Mouse (Mus musculus) CH12F3 (cell line): ENCODE data around the gene Ankib1.
"Not testable (repeated sequence)": the region's sequence is repeated elsewhere in the genome, so short reads cannot be mapped to it uniquely, and the experiment has no call there.

Source experiments
- in situ Hi-C: fragments of 300-500 bp; cut with MboI; formaldehyde crosslinking; loops from 2 replicates; pipeline ENCODE4 v1.14.3; 2020; ENCODE audit warnings: low sequenced_read_pairs

Ankib1 gene

DNA sequence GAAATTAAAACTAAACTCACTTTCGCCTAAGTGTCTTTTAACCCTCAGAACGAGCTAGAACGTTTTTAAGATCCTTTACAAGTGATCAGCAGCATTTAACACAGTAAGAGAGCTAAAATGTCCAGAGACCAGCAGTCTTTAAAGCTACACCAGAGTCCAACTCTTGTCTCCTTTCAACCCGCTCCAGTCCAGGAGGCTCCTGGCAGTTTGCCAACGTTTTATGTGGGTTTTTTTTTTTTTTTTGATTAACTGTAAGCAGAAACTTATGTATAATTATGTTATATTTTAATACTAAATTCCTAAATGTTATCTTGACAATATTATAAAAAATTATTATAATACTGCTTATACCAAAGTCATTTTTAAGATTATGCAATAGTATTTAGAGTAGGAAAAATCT, 73.9 kb downstream of the Ankib1 start:
- in situ Hi-C loops: no loop called here

DNA sequence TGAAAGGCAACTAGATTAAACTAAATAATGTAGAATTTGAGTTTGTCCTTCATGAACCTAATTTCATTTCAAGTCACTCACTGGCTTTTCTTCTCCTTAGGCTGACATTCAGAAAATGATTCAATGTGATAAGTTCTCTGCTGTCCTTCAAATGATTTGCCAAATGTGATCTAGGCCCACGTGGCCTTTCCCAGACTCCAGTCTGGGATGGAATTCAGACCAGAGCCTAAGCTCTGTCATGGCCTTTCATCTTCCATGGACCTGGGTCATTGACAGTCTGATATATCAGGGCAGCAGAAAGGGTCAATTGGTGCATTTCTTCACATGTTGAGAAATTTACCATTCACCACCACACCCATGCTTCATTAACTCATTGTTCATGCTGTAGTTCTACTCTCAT, 77.2 kb downstream of the Ankib1 start:
- in situ Hi-C loops: no loop called here

GRCm38 (mm10) chr5:3723415-3723814, 79.3 kb downstream of the Ankib1 start:
- in situ Hi-C loops: no loop called here

DNA sequence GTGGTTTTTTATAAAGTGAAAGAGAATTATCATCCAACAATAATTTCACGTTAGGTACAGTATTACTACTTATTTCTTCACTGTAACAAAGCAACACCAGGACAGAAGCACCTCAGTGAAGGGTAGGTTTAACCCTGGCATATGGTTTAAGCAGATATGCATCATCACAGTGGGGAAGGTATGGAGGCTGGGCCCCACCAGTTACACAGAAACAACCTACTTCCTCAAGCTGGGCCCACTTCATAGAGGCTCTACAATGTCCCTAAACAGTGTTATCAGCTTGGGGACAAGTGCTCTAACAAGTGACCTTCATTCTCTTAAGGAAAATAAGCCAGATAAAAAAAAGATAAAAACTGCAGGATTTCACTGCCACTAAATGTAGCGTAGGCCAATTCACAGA, 79.9 kb downstream of the Ankib1 start:
- in situ Hi-C loops: no loop called here

DNA sequence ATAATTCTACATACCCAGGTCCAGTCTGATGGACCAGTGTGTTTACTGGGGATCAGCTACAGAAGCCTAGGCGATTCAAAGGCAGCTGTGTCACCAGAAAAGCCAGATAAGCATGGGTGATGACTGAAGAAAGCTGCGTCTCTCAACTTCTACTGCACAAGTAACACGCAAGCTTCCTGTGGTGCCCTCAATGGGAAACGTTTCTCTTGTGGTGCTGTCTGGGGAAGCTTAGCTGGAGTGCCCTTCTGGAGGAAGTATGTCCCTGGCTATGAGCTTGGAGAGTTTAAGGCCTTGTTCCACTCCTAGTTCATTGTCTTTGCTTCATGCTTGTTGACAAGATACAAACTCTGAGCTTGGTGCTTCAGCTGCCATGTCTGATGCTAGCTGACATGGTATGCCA, 83.4 kb downstream of the Ankib1 start:
- in situ Hi-C loops: no loop called here

- in situ Hi-C loops: no loop called here
These were observed 86.9 kb downstream of the Ankib1 start for GRCm38 (mm10) chr5:3715800-3716199.

DNA sequence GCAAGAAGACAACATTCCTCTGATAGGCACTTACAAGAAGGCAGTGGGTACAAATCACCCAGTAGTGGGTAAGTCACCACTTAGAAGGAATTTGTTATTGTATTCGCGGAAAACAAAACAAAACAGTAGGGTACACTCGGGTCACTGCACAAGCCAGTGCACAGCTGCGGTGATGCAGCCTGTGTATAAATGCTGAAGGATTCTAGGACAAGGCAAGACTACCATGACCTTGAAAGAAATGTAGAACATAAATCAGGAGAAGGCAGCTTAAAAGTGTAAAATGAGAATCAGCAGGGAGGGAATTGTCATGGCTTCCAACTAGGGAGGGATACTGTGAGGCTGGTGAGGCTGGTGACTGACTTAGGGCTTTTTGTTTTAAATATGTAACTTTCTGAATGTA, 100.5 kb downstream of the Ankib1 start:
- in situ Hi-C loops: no loop called here

GRCm38 (mm10) chr5:3700025-3700424, 102.7 kb downstream of the Ankib1 start:
- in situ Hi-C loops: no loop called here

- in situ Hi-C loops: no loop called here
These were observed 106.7 kb downstream of the Ankib1 start for GRCm38 (mm10) chr5:3696031-3696430.

- in situ Hi-C loops: no loop called here
These were observed 107.5 kb downstream of the Ankib1 start for GRCm38 (mm10) chr5:3695191-3695590.

GRCm38 (mm10) chr5:3692956-3693355, 109.8 kb downstream of the Ankib1 start:
- in situ Hi-C loops: no loop called here

- in situ Hi-C loops: no loop called here
These were observed 111.4 kb downstream of the Ankib1 start for GRCm38 (mm10) chr5:3691283-3691682.

DNA sequence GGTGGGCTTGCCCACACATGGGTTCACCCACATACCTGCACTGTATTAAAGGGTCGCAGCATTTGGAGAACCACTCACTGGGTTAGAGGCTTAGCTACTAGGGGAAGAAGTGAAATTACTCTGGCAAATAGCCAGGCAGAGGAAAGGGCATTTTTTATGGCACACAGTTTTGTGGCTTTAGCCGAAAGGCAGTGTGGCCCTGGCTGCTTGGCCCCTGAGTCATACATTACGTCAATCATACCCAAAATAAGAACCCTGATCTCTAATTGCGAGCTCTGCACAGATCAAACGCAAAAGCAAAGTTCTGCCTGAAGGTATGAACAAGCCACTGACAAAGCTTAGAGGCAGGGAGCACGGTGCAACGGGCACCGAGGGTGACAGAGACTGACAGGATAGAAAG, 114.4 kb downstream of the Ankib1 start:
- in situ Hi-C loops: no loop called here

- in situ Hi-C loops: no loop called here
These were observed 132.7 kb downstream of the Ankib1 start for GRCm38 (mm10) chr5:3669938-3670554.

DNA sequence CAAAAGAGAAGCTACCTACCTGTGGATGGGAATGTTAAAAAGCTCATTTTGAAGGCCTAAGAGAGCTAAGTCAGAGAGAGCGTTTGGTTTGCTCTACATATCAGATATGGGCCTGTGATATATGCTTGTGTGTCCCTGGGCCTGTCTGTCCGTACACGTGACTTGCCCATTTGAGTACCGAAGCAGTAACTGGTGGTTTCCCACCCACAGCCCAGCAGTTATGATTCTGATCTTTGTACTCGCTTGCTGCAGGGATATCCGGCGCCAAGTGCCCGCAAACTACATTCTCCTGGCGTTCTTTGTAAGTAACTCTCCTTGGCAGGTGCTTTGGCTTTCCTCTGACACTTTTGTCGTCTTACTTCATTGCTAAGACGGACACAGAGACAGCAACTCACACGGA, 136.1 kb downstream of the Ankib1 start:
- in situ Hi-C loops: no loop called here

- in situ Hi-C loops: no loop called here
These were observed 137.5 kb downstream of the Ankib1 start for GRCm38 (mm10) chr5:3665225-3665624.

DNA sequence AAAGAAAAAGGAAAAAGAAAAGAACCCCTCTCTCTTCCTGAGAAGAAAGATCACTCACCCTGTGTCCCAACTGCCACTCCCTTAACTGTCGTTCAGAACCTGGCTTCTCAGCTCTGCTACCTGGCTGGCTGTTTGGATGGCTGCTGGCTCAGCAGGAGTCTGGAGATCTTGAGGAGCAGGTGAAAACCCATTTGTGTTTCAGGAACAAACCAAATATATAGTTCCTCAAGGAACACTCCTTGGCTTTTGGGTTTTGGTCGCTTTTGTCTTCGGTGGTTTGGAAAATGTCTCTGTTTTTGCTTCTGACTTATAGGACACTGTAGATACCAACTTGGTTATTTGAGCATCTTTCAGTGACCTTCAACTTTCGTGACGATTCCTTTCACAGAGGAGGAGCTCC, 145.6 kb downstream of the Ankib1 start, which contains the start of gene Gatad1:
Gene Gatad1 (minus strand): TSS at position 101 of the 400 bp plus-strand sequence.
- in situ Hi-C loops: no loop called here

DNA sequence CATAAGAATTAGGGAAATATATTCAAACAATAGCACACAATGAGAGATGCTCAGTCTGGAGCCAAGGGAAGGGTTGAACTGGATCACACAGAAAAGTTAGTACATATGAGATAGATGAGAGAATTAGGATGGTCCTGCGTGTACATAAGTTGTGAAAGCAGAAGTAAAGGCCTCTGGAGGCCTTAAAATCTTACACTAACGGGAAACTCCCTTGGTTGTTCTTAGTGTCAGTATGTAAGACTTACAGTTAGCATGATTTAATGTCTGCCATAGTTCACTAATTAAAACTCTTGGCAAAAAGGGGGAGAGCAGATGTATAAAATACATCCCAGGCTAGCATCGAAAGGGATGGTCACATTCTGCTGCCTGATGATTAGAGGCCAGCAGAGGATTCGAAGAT, 148.9 kb downstream of the Ankib1 start:
- in situ Hi-C loops: no loop called here

GRCm38 (mm10) chr5:3652903-3653575, 149.7 kb downstream of the Ankib1 start:
- in situ Hi-C loops: not testable (repeated sequence)

DNA sequence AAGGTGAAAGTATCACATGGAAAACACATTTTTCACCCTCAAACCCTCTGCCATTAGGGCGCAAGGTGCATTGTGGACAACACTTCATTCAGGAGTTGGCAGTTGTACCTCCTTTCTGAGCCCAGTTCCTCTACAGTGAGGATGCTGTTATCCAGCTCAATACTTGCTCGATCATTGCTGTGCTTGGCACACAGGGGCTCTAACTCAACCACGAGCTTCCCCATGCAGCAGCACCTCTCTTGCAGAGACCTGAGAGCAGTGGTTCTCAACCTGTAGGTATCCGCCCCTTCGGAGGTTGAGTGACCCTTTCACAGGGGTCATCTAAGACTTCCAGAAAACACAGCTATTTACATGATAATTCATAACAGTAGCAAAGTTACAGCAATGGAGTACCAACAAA, 151.1 kb downstream of the Ankib1 start:
- in situ Hi-C loops: no loop called here

GRCm38 (mm10) chr5:3650881-3651280, 151.8 kb downstream of the Ankib1 start, which contains the start of gene Tmbim7:
Gene Tmbim7, plus strand, starts transcription at chr5:3651181.
- in situ Hi-C loops: no loop called here

- in situ Hi-C loops: loop anchor here (10.0 kb wide), 1 partner anchor 166 kb away; no protein-coding TSS in a partner anchor
These were observed 153.9 kb downstream of the Ankib1 start for GRCm38 (mm10) chr5:3648849-3649210.
